Mouse (Mus musculus) yolk sac, embryonic 10.5 days (tissue): Measurements from ENCODE around the gene Col1a1.
"Not testable (repeated sequence)": the region's sequence is repeated elsewhere in the genome, so short reads cannot be mapped to it uniquely, and the experiment has no call there.

Experiments
- DNase-seq: peaks from one replicate; pipeline ENCODE4 v3.0.0-alpha.2; 2017; ENCODE audit warnings: low spot score

Col1a1 gene

DNA sequence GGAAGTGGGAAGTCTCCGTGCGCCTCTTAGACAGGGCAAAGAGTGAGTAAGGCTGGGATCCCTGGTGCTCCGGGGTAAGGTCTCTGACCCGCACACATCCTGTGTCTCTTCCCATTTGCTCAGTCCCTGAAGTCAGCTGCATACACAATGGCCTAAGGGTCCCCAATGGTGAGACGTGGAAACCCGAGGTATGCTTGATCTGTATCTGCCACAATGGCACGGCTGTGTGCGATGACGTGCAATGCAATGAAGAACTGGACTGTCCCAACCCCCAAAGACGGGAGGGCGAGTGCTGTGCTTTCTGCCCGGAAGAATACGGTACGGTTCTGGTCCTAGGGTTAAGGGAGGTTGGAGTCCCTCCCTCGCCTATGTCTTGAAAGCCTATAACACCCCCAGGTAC, 1.8 kb downstream of the Col1a1 start:
- peak; percentile 37 for DNase-seq

DNA sequence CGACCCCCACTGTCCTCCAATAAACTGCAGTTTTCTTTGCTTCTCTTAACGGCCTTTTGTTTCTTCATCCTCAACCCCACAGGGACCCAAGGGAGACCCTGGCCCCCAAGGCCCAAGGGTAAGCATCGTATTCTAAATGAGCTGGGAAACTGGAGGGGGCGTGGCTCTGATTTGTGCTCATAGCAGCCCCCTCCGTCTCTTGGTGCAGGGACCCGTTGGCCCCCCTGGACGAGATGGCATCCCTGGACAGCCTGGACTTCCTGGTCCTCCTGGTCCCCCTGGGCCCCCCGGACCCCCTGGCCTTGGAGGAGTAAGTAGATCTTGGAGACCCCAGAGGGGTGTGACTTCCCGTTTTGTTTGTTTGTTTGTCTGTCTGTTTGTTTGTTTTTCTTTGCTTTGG, 2.3 kb downstream of the Col1a1 start:
- peak; percentile 78 for DNase-seq

GRCm38 (mm10) chr11:94939280-94939679, 3.3 kb downstream of the Col1a1 start:
- peak; percentile 56 for DNase-seq

GRCm38 (mm10) chr11:94941121-94941520, 5.1 kb downstream of the Col1a1 start:
- peak; percentile 62 for DNase-seq

- DNase-seq, result peak; percentile 76
These were observed 5.8 kb downstream of the Col1a1 start for GRCm38 (mm10) chr11:94941776-94942175.

DNA sequence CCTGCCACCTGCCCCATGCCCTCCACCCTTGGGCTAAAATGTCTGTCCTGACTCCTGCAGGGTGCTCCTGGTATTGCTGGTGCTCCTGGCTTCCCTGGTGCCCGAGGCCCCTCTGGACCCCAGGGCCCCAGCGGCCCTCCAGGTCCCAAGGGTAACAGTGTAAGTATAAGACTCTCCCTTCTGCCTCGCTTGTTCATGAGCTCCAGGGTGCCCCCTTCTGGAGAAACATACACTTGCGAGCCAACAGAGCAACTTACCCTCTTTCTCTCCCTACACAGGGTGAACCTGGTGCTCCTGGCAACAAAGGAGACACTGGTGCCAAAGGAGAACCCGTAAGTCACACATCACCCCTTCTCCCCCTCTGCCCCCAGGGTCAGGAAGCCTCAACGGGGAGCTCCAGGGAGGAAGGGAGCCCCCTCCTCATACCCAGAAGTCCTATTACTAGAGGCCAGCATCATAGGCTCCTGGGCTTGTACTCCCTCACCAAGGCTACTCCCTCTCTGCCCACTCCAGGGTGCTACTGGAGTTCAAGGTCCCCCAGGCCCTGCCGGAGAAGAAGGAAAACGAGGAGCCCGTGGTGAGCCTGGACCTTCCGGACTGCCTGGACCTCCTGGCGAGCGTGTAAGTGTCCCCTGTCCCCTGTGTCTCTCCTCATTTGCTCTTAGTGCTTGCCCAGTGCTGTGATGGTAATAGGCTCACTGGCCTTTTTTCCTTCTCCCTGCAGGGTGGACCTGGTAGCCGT, 6.4 kb downstream of the Col1a1 start:
- peak; percentile 59 for DNase-seq

DNA sequence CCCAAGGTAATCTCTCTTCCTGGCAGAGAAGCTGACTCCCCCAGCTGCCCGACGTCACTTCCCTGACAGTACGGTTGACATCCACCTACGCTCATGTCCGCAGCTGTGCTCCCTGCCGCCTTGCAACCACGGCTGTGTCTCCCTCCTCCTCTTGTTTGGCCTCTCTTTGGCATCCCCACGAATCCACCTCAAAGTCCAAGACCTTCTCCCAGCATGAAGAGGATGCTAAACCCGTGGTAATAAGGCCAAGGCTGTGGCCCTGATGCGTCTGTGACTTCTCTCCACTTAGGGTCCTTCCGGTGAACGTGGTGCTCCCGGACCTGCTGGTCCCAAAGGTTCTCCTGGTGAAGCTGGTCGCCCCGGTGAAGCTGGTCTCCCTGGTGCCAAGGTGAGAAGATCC, 7.0 kb downstream of the Col1a1 start:
- peak; percentile 64 for DNase-seq

DNA sequence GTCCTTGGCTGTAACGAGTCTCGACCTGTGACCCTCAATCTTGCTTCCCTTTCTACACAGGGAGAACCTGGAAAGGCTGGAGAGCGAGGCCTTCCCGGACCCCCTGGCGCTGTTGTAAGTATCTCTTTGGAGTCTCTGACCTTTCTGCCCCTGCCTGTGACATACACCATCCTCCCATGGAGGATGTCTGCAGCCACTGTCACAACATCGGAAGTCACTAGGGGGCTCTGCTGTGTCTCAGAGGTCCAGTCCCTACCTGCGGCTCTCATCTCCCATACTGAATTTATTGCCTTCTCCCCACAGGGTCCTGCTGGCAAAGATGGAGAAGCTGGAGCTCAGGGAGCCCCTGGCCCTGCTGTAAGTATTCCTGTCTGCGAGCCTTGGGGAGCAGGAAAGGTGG, 8.3 kb downstream of the Col1a1 start:
- DNase-seq, result no peak

GRCm38 (mm10) chr11:94945236-94945635, 9.2 kb downstream of the Col1a1 start:
- peak; percentile 56 for DNase-seq

- DNase-seq, result peak; percentile 37
These were observed 16.1 kb downstream of the Col1a1 start for GRCm38 (mm10) chr11:94952169-94952568.

DNA sequence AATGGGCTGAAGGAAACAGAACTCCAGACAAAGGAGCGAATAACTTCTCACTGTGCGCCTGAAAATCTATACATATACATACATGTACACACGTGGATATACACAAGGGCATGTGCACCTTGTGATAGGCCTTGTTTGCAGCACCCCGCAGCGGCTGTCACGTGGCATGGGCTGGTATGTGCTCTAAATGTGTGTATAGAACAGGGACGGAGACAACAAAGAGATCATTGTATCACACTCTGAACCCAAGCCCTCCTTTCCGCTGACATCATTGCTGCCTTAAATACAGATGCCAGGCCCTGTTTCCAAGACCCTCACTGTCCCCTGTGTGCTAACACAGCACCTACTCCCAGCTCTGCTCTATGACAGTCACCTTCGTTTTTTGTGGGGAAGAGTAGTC, 19.1 kb downstream of the Col1a1 start:
- DNase-seq, result no peak

- no peak for DNase-seq
These were observed 21.7 kb downstream of the Col1a1 start for GRCm38 (mm10) chr11:94957693-94958064.

- no peak for DNase-seq
These were observed 22.2 kb downstream of the Col1a1 start for GRCm38 (mm10) chr11:94958065-94958858.

DNA sequence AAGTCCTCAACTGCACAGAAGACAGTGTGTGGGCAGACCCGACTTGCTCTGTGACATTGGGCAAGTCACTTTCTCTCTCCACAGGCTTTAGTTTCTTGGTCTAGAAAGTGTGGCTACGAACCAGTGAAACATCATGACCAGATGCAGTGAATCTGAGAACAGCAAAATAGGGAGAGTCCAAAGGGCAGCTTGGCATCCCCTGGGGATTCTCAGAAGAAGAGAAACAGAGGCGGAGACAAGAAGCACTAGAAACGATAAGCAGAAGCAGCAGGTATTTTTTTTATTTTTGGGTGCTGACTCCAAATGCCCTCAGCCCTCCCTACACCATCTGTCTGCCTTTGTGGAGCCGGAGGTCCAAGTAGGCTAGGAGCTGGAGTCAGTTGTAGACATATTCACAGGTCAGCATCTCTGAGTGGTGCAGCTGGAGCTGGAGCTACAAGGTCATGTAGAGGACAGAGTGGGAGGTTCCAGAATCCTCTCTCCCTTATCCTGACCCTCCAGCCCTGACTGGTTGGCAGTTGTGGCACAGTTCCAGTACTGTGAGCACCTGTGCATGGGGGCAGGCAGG, 26.6 kb downstream of the Col1a1 start:
- no peak for DNase-seq

DNA sequence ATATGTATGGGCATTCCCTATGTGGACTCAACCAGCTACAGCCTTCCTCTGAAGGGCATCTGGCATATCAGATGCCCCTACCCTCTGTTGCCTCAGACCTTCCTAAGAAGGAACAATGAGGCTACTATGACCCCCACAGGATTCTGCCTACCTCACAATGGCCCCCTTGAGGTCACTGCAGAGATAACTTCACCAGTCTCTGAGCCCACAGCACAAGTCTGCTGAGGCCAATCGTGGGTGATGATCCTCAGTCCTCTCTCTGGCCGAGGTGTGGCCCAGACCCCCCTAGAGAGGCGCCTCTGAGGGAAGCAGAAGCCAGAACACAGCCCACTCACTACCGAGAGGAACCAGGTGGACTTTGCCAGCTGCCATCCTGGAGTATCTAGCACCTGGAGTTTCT, 31.4 kb downstream of the Col1a1 start, which contains the start of gene Hils1:
Gene Hils1 (plus strand): TSS at position 175 of the 400 bp plus-strand sequence.
- no peak for DNase-seq

DNA sequence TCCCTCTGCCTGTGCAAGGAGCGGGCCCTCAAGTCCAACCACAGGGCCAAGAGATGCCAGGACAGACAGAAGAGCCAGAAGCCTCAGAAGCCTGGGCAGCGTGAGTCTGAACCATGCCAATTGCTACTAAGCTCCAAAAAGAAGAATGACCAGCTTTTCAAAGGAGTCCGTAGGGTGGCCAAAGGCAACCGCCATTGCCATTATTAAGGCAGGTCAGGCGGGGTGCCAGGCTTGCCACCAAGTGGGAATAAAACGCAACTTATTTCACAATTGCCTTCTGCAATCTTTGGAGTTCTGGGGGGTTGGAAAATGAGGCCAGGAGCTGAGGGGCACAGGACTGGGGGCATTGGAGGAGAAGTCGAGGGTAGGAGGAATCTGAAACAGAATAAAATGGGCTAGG, 32.2 kb downstream of the Col1a1 start:
- DNase-seq, result no peak

- DNase-seq, result not testable (repeated sequence)
These were observed 33.7 kb downstream of the Col1a1 start for GRCm38 (mm10) chr11:94969709-94970108.

- DNase-seq, result no peak
These were observed 34.4 kb downstream of the Col1a1 start for GRCm38 (mm10) chr11:94970210-94970943.

- DNase-seq, result no peak
These were observed 36.0 kb downstream of the Col1a1 start for GRCm38 (mm10) chr11:94971895-94972615.

DNA sequence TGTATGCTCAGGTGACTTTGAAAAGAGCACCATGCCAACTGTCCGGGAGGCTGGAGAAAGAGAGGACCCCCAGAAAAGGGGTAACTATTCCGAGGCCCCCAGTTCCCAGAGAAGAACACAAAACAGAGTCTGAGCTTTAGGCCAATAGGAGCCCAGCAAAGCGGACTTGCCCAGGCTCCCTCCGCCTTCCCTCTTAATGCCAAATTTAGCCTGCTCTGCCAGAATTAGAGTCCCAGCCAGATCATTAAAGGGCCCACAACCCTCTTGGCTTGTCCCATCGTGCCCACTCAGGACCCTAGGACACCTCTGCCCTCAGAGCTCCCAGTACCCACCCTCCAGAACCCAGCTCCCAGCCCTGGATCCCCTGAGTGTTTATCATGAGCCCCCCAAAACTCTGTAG, 36.9 kb downstream of the Col1a1 start:
- DNase-seq, result no peak

DNA sequence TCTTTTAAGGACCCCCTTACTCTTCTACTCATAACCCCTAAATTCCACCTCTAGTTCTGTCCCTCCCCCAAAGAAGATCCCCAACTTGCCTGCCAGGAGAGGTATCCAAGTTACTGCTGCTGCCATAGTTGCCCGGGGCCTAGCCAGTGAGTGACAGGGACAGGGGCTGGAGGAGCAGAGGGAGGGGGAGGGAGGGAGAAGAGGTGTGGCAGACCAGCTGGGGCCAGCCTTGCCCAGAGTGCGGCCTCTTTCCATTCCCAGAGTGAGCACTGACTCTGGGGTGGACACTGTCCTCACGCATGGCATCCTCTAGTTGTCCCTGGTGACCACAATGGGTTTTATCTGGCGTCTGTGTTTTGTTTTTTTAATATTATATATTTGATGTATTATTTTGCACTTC, 37.3 kb downstream of the Col1a1 start:
- no peak for DNase-seq

DNA sequence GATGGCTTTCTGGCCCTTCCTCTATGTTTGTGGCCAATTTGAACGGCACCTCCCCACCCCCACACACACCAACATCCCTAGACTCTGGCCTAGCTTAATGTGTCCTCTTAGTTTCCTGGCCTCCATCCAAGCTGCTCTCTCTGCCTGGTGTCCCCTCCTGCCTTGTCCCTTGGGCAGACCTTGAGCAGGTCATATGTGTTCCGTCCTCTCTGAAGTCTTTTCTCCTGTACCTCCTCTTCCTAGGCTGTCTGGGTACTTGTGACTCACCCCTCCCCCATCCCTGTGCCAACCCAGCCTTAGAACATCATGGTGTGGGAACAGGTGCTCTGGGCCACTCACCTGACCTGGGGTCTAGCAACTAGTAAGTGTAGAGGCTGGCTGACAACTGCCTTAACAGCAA, 38.9 kb downstream of the Col1a1 start:
- DNase-seq, result no peak
